Mouse (Mus musculus): Measurements from ENCODE around the gene Msl2. TPM values are rescaled to one million over a fixed set of nuclear protein-coding genes. Genes with fewer than 3 reads are reported as not detected.

The Msl2 gene
- polyA plus RNA-seq, 1 experiment from 2014 or later, result 2.7 TPM

Other genes starting within 250 kb of the Msl2 start
- 27.7 and 28.7 TPM in 2 replicates for gene Pccb, start 39.2 kb upstream of the Msl2 start, polyA plus RNA-seq (2015; fragmentation: Nextera tagmentation; extraction: Ambion mirVana)
- 18.4 and 22.8 TPM in 2 replicates for gene Ppp2r3a, start 177.7 kb downstream of the Msl2 start, polyA plus RNA-seq (2015; fragmentation: Nextera tagmentation; extraction: Ambion mirVana)